Mouse (Mus musculus) cerebellum, postnatal 4 days (tissue): Measurements from ENCODE around the gene Mpdu1.
"Not testable (repeated sequence)": the region's sequence is repeated elsewhere in the genome, so short reads cannot be mapped to it uniquely, and the experiment has no call there.

ENCODE experiments used
- DNase-seq, 2 experiments: peaks; one replicate each; pipeline ENCODE4 v3.0.0; 2022; ENCODE audit warnings: low spot score in 2 of 2, mixed read lengths in 1 of 2

Mpdu1 gene

DNA sequence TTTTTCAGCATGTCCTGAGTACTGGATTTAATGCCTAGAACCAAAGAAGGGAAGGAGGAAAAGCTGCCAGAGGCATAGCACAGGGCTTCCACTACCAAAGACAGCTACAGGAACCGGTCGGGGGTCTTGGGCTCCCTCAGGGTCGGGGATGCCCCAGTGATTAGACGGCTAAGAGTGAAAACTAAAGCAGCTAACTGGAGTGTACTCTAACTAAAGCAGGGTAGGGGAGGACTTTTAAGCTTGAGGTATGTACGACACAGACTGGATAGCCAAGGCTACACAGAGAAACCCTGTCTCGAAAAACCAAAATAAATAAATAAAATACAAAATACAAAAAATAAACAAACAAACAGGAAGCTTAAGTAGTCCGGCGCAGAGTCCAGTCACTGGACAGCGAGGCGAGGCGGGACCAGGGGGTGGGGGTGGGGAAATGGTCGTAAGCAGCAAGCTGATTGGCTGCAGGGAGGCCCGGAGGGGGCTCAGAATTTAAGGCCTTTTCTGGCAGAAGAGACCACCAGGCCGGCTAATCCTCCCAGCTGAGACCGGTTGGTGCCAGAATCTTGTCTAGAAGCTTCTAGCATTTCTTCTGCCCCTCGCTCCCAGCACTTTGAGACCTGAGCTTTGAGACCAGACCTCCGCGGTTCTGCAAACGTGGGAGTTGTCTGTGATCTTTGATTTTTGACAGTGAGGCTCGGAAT, 40.7 kb downstream of the Mpdu1 start, which contains the start of gene Sat2:
Gene Sat2, plus strand, starts transcription at position 454 of the 698 bp plus-strand sequence.
- peak; percentile 42 to 77 for DNase-seq

DNA sequence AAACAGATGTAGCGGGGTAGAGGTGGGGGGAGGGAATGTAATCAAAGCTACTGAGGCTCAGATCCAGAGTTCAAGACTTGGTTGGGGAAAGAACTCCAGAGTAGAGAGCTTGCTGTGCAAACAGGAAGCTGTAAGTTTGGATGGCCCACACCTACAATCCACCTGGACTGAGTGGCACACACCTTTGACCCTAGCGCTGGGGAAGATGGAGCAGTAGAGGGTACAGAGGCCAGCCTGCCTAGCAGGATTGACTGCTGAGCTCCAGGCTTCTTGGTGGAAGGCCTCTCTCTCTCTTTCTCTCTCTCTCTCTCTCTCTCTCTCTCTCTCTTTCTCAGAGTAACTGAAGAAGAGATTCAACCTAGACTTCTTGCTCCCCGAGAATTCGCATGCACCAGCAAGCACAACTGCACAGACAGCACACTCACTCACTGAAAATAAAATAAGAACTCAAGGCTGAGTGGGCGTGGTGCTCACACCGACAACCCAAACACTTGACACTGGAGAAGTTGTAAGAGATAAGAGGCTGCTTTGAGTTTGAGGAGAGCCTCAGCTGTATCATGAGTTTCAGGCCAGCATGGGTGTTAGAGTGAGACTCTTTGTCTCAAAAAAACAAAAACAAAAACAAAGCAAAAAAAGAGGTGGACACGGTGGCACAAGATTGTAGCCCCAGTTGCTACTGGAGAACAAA, 41.9 kb downstream of the Mpdu1 start:
- DNase-seq, result no peak

DNA sequence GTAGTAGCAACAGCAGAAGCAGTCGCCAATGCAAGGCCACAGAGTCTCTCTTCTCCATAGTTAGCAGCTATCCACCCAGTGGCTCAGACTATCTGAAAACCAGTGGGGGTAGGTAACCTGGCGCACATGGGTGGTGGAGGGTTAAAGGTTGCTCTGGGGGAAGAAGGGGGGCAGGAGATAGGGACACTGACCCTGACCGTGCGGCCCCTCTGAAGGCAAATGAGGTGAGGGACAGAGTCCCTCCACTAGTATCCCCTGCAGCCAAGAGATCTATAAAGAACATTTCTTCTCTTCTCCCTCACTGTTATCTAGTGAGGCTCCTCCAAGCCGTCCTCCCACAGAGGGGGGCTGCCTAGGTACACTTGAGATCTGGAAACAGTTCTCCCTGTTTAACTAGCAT, 44.6 kb downstream of the Mpdu1 start, which contains the start of gene Shbg:
Gene Shbg, minus strand, starts transcription at position 101 of the 400 bp plus-strand sequence.
- DNase-seq, result no peak

DNA sequence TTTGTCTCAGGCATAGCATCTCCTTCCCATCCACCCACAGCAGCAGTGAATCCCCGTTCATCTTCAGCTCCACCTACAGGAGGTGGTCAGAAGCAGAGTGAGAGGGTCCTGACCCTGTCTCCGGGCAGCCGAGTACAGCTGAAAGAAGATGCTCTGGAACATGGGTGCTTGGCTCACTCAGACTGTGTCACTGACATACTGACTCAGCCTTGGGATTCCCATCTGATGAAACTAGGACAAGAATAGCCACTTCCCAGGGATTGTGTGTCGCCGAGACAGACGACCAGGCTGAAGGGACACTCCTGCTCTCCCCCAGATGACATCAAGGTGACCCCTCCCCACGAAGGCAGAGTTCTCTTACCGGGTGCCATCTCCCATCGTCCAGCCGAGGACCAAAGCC, 45.7 kb downstream of the Mpdu1 start:
- DNase-seq, result no peak

DNA sequence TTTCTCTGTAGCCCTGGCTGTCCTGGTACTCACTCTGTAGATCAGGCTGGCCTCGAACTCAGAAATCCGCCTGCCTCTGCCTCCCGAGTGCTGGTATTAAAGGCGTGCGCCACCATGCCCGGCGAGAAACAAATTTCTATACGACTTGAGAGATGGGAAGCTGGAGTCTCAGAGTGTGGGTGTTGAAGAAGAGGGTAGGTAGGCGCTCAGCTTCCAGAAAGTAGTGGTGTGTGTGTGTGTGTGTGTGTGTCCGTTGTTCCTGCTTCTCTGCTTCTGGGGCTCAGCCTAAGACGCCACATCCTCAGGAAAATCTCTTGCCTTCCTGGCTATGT, 48.2 kb downstream of the Mpdu1 start:
- not testable (repeated sequence) for DNase-seq

DNA sequence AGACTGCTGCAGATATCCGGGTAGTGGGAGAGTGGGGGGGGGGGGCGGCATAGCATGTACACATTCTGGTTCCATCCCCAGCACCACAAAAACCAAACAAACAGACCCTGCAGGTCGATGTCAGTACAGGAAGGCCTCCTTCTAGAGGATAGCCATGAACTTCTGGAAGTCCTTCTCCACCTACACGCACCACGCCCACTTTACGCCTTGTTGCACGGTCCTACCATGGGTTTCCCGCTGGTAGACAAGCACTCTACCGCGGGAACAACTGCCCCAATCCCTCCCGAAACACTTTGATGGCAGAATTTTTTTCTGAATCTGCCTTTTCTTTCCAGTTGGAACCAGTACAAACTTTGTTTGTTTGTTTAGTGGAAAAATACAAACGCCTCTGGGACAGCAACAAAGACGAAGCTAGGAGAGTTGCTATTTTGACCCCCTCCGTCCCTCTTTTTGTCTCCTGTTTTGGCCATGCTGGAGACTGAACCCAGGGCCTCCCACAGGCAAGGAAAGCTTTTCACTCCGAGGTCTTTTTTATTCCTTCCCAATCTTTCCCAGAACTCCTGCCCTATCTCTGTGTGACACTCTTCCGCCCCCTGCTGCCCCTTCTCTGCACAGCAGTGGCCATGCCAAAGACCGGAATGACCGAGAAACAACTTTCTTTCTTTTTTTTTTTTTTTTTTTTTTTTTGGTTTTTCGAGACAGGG, 48.7 kb downstream of the Mpdu1 start:
- peak; percentile 69 to 87 for DNase-seq

- DNase-seq, result no peak
Observed at GRCm38 (mm10) chr11:69610899-69611298, 51.5 kb downstream of the Mpdu1 start.

- DNase-seq, result no peak
Observed at GRCm38 (mm10) chr11:69609416-69609815, 53.0 kb downstream of the Mpdu1 start.

DNA sequence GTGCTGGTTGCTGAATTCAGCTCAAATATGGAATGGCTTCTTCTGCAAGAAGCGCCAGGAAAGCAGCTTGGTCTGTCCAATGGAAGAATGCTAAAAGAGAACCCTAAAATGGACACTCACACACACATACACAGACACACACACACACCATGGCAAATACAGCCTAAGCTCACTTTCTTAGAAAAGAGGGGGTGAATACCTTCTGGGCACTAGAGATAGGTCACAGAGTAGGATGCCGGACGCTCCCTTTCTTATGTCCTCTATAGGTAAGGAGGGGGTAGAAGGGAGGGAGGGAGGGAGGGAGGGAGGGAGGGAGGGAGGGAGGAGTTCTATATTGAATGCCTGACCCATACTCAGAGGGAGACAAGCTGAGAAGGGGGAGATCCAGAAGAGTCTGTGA, 53.9 kb downstream of the Mpdu1 start:
- DNase-seq, result no peak

- no peak for DNase-seq
Observed at GRCm38 (mm10) chr11:69606832-69607231, 55.6 kb downstream of the Mpdu1 start.
